Mouse (Mus musculus) MEL (cell line): ENCODE results near the gene Gm28305. TPM values are rescaled to one million over a fixed set of nuclear protein-coding genes. Genes with fewer than 3 reads are reported as not detected.
A peak's percentile ranks its signal among the peaks of the same experiment; 100 is the strongest.

ENCODE experiments used
- DNase-seq: peaks from one replicate; pipeline ENCODE4 v3.0.0; 2011; ENCODE audit warnings: low read depth, low spot score
- H3K27ac ChIP-seq: 2 replicates; pipeline ENCODE4 v1.5.1; 2012; ENCODE audit warnings: low read depth, mild to moderate bottlenecking, control low read depth, low read length, moderate library complexity; ENCODE audit not compliant: control insufficient read depth
- H3K27me3 ChIP-seq, 2 experiments: fragments of 150-350 bp in 1 of 2; sonication (generic) in 1 of 2; 2 replicates each; pipeline ENCODE4 v1.6.1; 2012; ENCODE audit warnings: low read length in 2 of 2, mild to moderate bottlenecking in 2 of 2, improper control_type of control experiment in 1 of 2, moderate library complexity in 1 of 2; ENCODE audit not compliant: insufficient read depth in 2 of 2, control insufficient read depth in 1 of 2
- H3K36me3 ChIP-seq, 2 experiments: 2 replicates each; pipeline ENCODE4 v1.6.1; 2012 to 2014; ENCODE audit warnings: low read length in 2 of 2, improper control_type of control experiment in 1 of 2, inconsistent platforms in 1 of 2, mild to moderate bottlenecking in 1 of 2; ENCODE audit not compliant: insufficient read depth in 2 of 2, control insufficient read depth in 1 of 2
- H3K4me1 ChIP-seq, 2 experiments: fragments of 150-350 bp in 1 of 2; sonication (generic) in 1 of 2; 2 replicates each; pipeline ENCODE4 v1.6.1; 2012; ENCODE audit warnings: low read length in 2 of 2, improper control_type of control experiment in 1 of 2, mild to moderate bottlenecking in 1 of 2; ENCODE audit not compliant: insufficient read depth in 2 of 2, control insufficient read depth in 1 of 2
- H3K4me3 ChIP-seq, 2 experiments: fragments of 150-350 bp in 1 of 2; sonication (generic) in 1 of 2; 2 replicates each; pipeline ENCODE4 v1.5.1; 2012; ENCODE audit warnings: low read depth in 2 of 2, low read length in 2 of 2, mild to moderate bottlenecking in 2 of 2, moderate library complexity in 2 of 2, control low read depth in 1 of 2, improper control_type of control experiment in 1 of 2; ENCODE audit not compliant: control insufficient read depth in 1 of 2, insufficient read depth in 1 of 2
- H3K79me2 ChIP-seq: 2 replicates; pipeline ENCODE4 v1.6.1; 2012; ENCODE audit warnings: mild to moderate bottlenecking, low read length, moderate library complexity; ENCODE audit not compliant: control insufficient read depth, poor library complexity, insufficient read depth
- H3K9ac ChIP-seq: 2 replicates; pipeline ENCODE4 v1.6.1; 2012; ENCODE audit warnings: low read depth, mild to moderate bottlenecking, control low read depth, low read length, moderate library complexity; ENCODE audit not compliant: control insufficient read depth, poor library complexity, severe bottlenecking
- H3K9me3 ChIP-seq: fragments of 150-350 bp; sonication (generic); replicated peaks from 2 replicates; pipeline ENCODE4 v1.6.1; 2012; ENCODE audit warnings: mild to moderate bottlenecking, low read length, improper control_type of control experiment, moderate library complexity; ENCODE audit not compliant: insufficient read depth
- BHLHE40 ChIP-seq: IDR thresholded peaks from 2 replicates; pipeline ENCODE4 v1.6.1; 2012; ENCODE audit warnings: low read depth, mild to moderate bottlenecking, inconsistent platforms, low read length, improper control_type of control experiment, borderline replicate concordance
- CHD2 ChIP-seq: IDR thresholded peaks from 2 replicates; pipeline ENCODE4 v1.6.1; 2011; ENCODE audit warnings: low read length, improper control_type of control experiment
- CTCF ChIP-seq, 3 experiments: IDR thresholded peaks in 2 of 3; conservative IDR thresholded peaks in 1 of 3; 2 replicates each; pipeline ENCODE4 v1.5.1; 2011 to 2012; ENCODE audit warnings: low read length in 3 of 3, low read depth in 2 of 3, mild to moderate bottlenecking in 2 of 3, improper control_type of control experiment in 1 of 3, inconsistent platforms in 1 of 3, mixed read lengths in 1 of 3, moderate library complexity in 1 of 3; ENCODE audit not compliant: control insufficient read depth in 1 of 3, insufficient read depth in 1 of 3, poor library complexity in 1 of 3, severe bottlenecking in 1 of 3
- ELF1 ChIP-seq: IDR thresholded peaks from 2 replicates; pipeline ENCODE4 v1.6.1; 2014; ENCODE audit warnings: low read depth, mild to moderate bottlenecking, inconsistent platforms, low read length, improper control_type of control experiment, moderate library complexity
- EP300 ChIP-seq, 2 experiments: IDR thresholded peaks; 2 replicates each; pipeline ENCODE4 v1.6.1; 2011; ENCODE audit warnings: improper control_type of control experiment in 2 of 2, low read length in 2 of 2, low read depth in 1 of 2, mild to moderate bottlenecking in 1 of 2
- GABPA ChIP-seq: IDR thresholded peaks from 2 replicates; pipeline ENCODE4 v1.6.1; 2012; ENCODE audit warnings: low read depth, mild to moderate bottlenecking, inconsistent platforms, low read length, improper control_type of control experiment, moderate library complexity
- JUND ChIP-seq: IDR thresholded peaks from 2 replicates; pipeline ENCODE4 v1.6.1; 2011; ENCODE audit warnings: low read depth, mild to moderate bottlenecking, improper control_type of control experiment, low read length
- KAT2A ChIP-seq: conservative IDR thresholded peaks from 2 replicates; pipeline ENCODE4 v1.6.1; 2012; ENCODE audit warnings: low read depth, low read length, improper control_type of control experiment, inconsistent platforms
- MAZ ChIP-seq: IDR thresholded peaks from 2 replicates; pipeline ENCODE4 v1.6.1; 2012; ENCODE audit warnings: low read depth, mild to moderate bottlenecking, inconsistent platforms, low read length, improper control_type of control experiment
- NELFE ChIP-seq: IDR thresholded peaks from 2 replicates; pipeline ENCODE4 v1.6.1; 2011; ENCODE audit warnings: low read depth, low read length, improper control_type of control experiment
- NRF1 ChIP-seq: IDR thresholded peaks from 2 replicates; pipeline ENCODE4 v1.6.1; 2014; ENCODE audit warnings: low read depth, mild to moderate bottlenecking, inconsistent platforms, low read length, improper control_type of control experiment, moderate library complexity; ENCODE audit not compliant: poor library complexity, insufficient read depth, severe bottlenecking
- POLR2A ChIP-seq, 2 experiments: IDR thresholded peaks; 2 replicates each; pipeline ENCODE4 v1.6.1; 2011 to 2012; ENCODE audit warnings: low read length in 2 of 2, mild to moderate bottlenecking in 2 of 2, control low read depth in 1 of 2, improper control_type of control experiment in 1 of 2, low read depth in 1 of 2, moderate library complexity in 1 of 2; ENCODE audit not compliant: control insufficient read depth in 1 of 2, insufficient read depth in 1 of 2, poor library complexity in 1 of 2
- SIN3A ChIP-seq: IDR thresholded peaks from 2 replicates; pipeline ENCODE4 v1.6.1; 2012; ENCODE audit warnings: low read length, improper control_type of control experiment, inconsistent platforms
- TAL1 ChIP-seq: IDR thresholded peaks from 2 replicates; pipeline ENCODE4 v1.6.1; 2012; ENCODE audit warnings: mild to moderate bottlenecking, inconsistent platforms, low read length, moderate library complexity, mixed read lengths
- UBTF ChIP-seq: IDR thresholded peaks from 2 replicates; pipeline ENCODE4 v1.6.1; 2012; ENCODE audit warnings: low read depth, mild to moderate bottlenecking, inconsistent platforms, low read length, improper control_type of control experiment, moderate library complexity, borderline replicate concordance; ENCODE audit not compliant: insufficient read depth
- USF1 ChIP-seq: IDR thresholded peaks from 2 replicates; pipeline ENCODE4 v1.6.1; 2014; ENCODE audit warnings: low read depth, mild to moderate bottlenecking, inconsistent platforms, low read length, improper control_type of control experiment, moderate library complexity
- polyA plus RNA-seq, 2 experiments: library from polyadenylated mRNA; stranded (reverse) in 1 of 2; unstranded in 1 of 2; fragments of >175 nt in 1 of 2; fragments of >200 nt in 1 of 2; gene quantifications; 2 replicates each; pipeline versions ENCODE4 v1.2.1 to v1.2.4; 2012; ENCODE audit warnings: low replicate concordance in 2 of 2, low read depth in 1 of 2; ENCODE audit not compliant: insufficient read length in 2 of 2, insufficient read depth in 1 of 2, missing spikeins in 1 of 2
- total RNA-seq: library from RNA; depleted of rRNA; stranded (reverse); fragments of 300-350 nt; gene quantifications from 2 replicates; pipeline ENCODE4 v1.2.3, GENCODE M21; 2012

Gene Gm28305
- total and polyA plus RNA-seq, 3 experiments: not detected

- TF ChIP-seq UBTF (no peak), POLR2A (IDR thresholded peaks at IDR 0.05; ENCODE audit: control insufficient read depth in 1 of 2, insufficient read depth in 1 of 2, low read depth in 1 of 2, low read length in 2 of 2, poor library complexity in 1 of 2) (no peak), JUND (no peak), KAT2A (no peak), USF1 (no peak)
- DNase-seq: no peak
- Histone ChIP-seq H3K9me3 (no peaks in the 10 kb centered on the region), H3K4me3 (no peak overlapping the region), H3K27me3 (no peaks in the 10 kb centered on the region), H3K4me1 (no peaks in the 10 kb centered on the region), H3K27ac (no peak overlapping the region), H3K79me2 (no peaks in the 10 kb centered on the region), H3K36me3 (no peaks in the 10 kb centered on the region), H3K9ac (no peak overlapping the region)
Observed at GRCm38 (mm10) chr9:104039031-104039695, 1.3 kb upstream of the Gm28305 start.

DNA sequence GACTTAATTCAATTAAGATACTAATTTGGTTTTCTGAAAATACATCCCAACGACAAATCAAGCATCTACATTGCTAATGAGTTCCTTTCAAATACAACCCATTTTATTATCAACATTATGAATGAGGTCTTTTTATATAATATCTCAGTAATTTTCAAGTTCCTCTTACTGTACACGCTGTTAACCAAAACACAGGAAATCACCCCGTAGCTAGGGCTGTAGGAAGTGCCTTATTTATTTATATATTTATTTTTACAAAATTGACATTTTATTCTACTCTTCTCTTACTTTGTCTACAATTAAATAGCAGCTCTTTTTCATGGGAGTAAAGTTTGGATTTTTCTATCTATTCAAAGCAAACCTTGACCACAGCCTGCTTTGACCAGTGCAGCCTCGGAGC is 720 bp upstream of the Gm28305 start:
- H3K79me2 ChIP-seq: no peaks in the 10 kb centered on the region
- no peaks in the 10 kb centered on the region for H3K9me3 ChIP-seq
- no peaks in the 10 kb centered on the region for H3K36me3 ChIP-seq
- no peaks in the 10 kb centered on the region for H3K27me3 ChIP-seq
- no peak for TF ChIP-seq BHLHE40
- no peak for TF ChIP-seq CHD2
- no peak for TF ChIP-seq NRF1
- TF ChIP-seq SIN3A: no peak
- TF ChIP-seq CTCF (IDR thresholded peaks at IDR 0.05 in 2 of 3, conservative IDR thresholded peaks at IDR 0.05 in 1 of 3; ENCODE audit: control insufficient read depth in 1 of 3, insufficient read depth in 1 of 3, low read depth in 2 of 3, low read length in 3 of 3, poor library complexity in 1 of 3, severe bottlenecking in 1 of 3): no peak
- no peak for TF ChIP-seq NELFE
- TF ChIP-seq TAL1: no peak
- no peak for TF ChIP-seq POLR2A (IDR thresholded peaks at IDR 0.05; ENCODE audit: control insufficient read depth in 1 of 2, insufficient read depth in 1 of 2, low read depth in 1 of 2, low read length in 2 of 2, poor library complexity in 1 of 2)
- no peak for TF ChIP-seq GABPA
- no peak for TF ChIP-seq EP300 (IDR thresholded peaks at IDR 0.05; ENCODE audit: low read depth in 1 of 2, low read length in 2 of 2)
- TF ChIP-seq ELF1: no peak
- TF ChIP-seq MAZ: no peak
- no peak overlapping the region for H3K9ac ChIP-seq
- DNase-seq: peak; percentile 16
- H3K27ac ChIP-seq: no peak overlapping the region
- H3K4me1 ChIP-seq: no peaks in the 10 kb centered on the region
- H3K4me3 ChIP-seq: no peak overlapping the region
